22 mouse cellular contexts compared by ENCODE assay signal in the genomic region with DNA sequence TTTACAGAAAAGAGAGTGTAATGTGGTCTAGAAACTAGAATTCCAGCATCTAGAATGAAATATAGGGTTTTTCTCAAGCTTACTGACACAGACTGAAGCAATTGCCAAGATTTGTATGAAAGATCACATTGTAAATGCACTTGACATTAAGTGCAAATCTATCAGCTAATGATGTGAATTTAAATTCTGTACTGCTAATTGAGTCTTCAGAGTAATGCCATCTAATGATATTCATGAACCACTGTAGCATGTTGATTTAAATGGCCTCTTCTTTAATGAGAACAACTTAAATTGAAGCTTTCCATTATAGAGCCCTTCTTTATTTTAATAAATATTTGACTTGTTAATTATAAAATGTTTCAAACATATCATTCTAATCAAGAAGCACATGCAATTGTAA.
A peak's percentile ranks its signal among the peaks of the same experiment; 100 is the strongest.
DNase-seq lines count a peak whose midpoint lies in the region; ATAC-seq and TF ChIP-seq lines count a peak whose summit lies in the region.
"Had no signal": no experiment of that assay in that cellular context is flagged by ENCODE, and none has a peak within 500 bp of the region (broad histone marks: within the 10 kb centered on the region; RNA-seq: fewer than 3 reads in every experiment).

No protein-coding gene starts in this region.

- peak; percentile 72; the same call in 1 of the 2 replicates for ATAC-seq in forebrain, embryonic 13.5 days
- ATAC-seq in forebrain, postnatal 0 days: no peak
- peak; percentile 55; the same call in 1 of the 2 replicates for ATAC-seq in hindbrain, embryonic 14.5 days (ENCODE audit: low FRiP score)
- no peak for ATAC-seq in hindbrain, embryonic 16.5 days
- ATAC-seq in neural tube, embryonic 12.5 days (ENCODE audit: low FRiP score, low read depth): 0 out of 2 replicates have a peak, but pooled peaks have one; percentile 44
- no peak for ATAC-seq in neural tube, embryonic 15.5 days (ENCODE audit: low FRiP score)
- ATAC-seq: forebrain, embryonic 16.5 days; intestine, embryonic 15.5 days had no signal

- H3K9ac ChIP-seq in forebrain, embryonic 13.5 days: no peak overlapping the region
- no peak overlapping the region for H3K9ac ChIP-seq in forebrain, postnatal 0 days
- H3K9ac ChIP-seq in hindbrain, embryonic 14.5 days: no peak overlapping the region
- H3K9ac ChIP-seq in hindbrain, embryonic 16.5 days (ENCODE audit: low read depth, low read length): no peak overlapping the region
- H3K9ac ChIP-seq in neural tube, embryonic 12.5 days: no peak overlapping the region
- no peak overlapping the region for H3K9ac ChIP-seq in neural tube, embryonic 15.5 days (replicated peaks)
- H3K9ac ChIP-seq: embryonic facial prominence, embryonic 12.5 days; embryonic facial prominence, embryonic 15.5 days; hindbrain, embryonic 13.5 days; intestine, embryonic 15.5 days had no signal

- H3K27ac ChIP-seq in forebrain, embryonic 13.5 days: no peak overlapping the region
- no peak overlapping the region for H3K27ac ChIP-seq in forebrain, postnatal 0 days (ENCODE audit: low read depth, low read length)
- H3K27ac ChIP-seq in hindbrain, embryonic 14.5 days: no peak overlapping the region
- no peak overlapping the region for H3K27ac ChIP-seq in hindbrain, embryonic 16.5 days (ENCODE audit: low read depth, low read length)
- H3K27ac ChIP-seq in neural tube, embryonic 12.5 days: no peak overlapping the region
- no peak overlapping the region for H3K27ac ChIP-seq in neural tube, embryonic 15.5 days (replicated peaks)
- H3K27ac ChIP-seq: embryonic facial prominence, embryonic 12.5 days; embryonic facial prominence, embryonic 15.5 days; gastrocnemius, adult 2 months; hindbrain, embryonic 13.5 days; intestine, embryonic 15.5 days had no signal

- no peaks in the 10 kb centered on the region for H3K27me3 ChIP-seq in forebrain, embryonic 13.5 days
- H3K27me3 ChIP-seq in forebrain, postnatal 0 days (ENCODE audit: insufficient read depth, low read length): no peaks in the 10 kb centered on the region
- no peaks in the 10 kb centered on the region for H3K27me3 ChIP-seq in hindbrain, embryonic 14.5 days (ENCODE audit: control insufficient read depth, insufficient read depth, low read length)
- no peaks in the 10 kb centered on the region for H3K27me3 ChIP-seq in hindbrain, embryonic 16.5 days (replicated peaks; ENCODE audit: control insufficient read depth, insufficient read depth, low read length)
- H3K27me3 ChIP-seq in neural tube, embryonic 12.5 days (replicated peaks): no peaks in the 10 kb centered on the region
- no peaks in the 10 kb centered on the region for H3K27me3 ChIP-seq in neural tube, embryonic 15.5 days (replicated peaks)
- H3K27me3 ChIP-seq: embryonic facial prominence, embryonic 12.5 days; embryonic facial prominence, embryonic 15.5 days; hindbrain, embryonic 13.5 days; intestine, embryonic 15.5 days had no signal

- DNase-seq in forebrain, postnatal 0 days: no peak
- peak; percentile 26 for DNase-seq in hindbrain, embryonic 14.5 days (ENCODE audit: low spot score)
- DNase-seq: adrenal gland, postnatal 10 days; adrenal gland, postnatal 36 days; cerebellum, adult 11 months; cerebellum, adult 2 months; cerebellum, adult 9-11 months; cerebellum, postnatal 25 days; gastrocnemius, adult 2 months; gastrocnemius, postnatal 14 days; heart, adult 11 months; kidney, adult 11 months had no signal

- H3K4me3 ChIP-seq in forebrain, embryonic 13.5 days: no peak overlapping the region
- H3K4me3 ChIP-seq in forebrain, postnatal 0 days (ENCODE audit: low read depth, low read length): no peak overlapping the region
- H3K4me3 ChIP-seq in hindbrain, embryonic 14.5 days (replicated peaks; ENCODE audit: low read length): no peak overlapping the region
- no peak overlapping the region for H3K4me3 ChIP-seq in hindbrain, embryonic 16.5 days (ENCODE audit: low read length)
- H3K4me3 ChIP-seq in neural tube, embryonic 12.5 days: no peak overlapping the region
- no peak overlapping the region for H3K4me3 ChIP-seq in neural tube, embryonic 15.5 days (replicated peaks)
- H3K4me3 ChIP-seq: embryonic facial prominence, embryonic 12.5 days; embryonic facial prominence, embryonic 15.5 days; gastrocnemius, adult 2 months; hindbrain, embryonic 13.5 days; intestine, embryonic 15.5 days had no signal

- no peaks in the 10 kb centered on the region for H3K9me3 ChIP-seq in forebrain, embryonic 13.5 days (replicated peaks)
- no peaks in the 10 kb centered on the region for H3K9me3 ChIP-seq in forebrain, postnatal 0 days (ENCODE audit: low read length)
- H3K9me3 ChIP-seq in hindbrain, embryonic 14.5 days (ENCODE audit: control insufficient read depth, low read length): no peaks in the 10 kb centered on the region
- H3K9me3 ChIP-seq in hindbrain, embryonic 16.5 days (ENCODE audit: control insufficient read depth, low read length): no peaks in the 10 kb centered on the region
- no peaks in the 10 kb centered on the region for H3K9me3 ChIP-seq in neural tube, embryonic 12.5 days
- H3K9me3 ChIP-seq in neural tube, embryonic 15.5 days (replicated peaks): no peaks in the 10 kb centered on the region
- H3K9me3 ChIP-seq: embryonic facial prominence, embryonic 12.5 days; embryonic facial prominence, embryonic 15.5 days; hindbrain, embryonic 13.5 days; intestine, embryonic 15.5 days had no signal

- no peaks in the 10 kb centered on the region for H3K4me1 ChIP-seq in forebrain, embryonic 13.5 days
- no peaks in the 10 kb centered on the region for H3K4me1 ChIP-seq in forebrain, postnatal 0 days (ENCODE audit: insufficient read depth)
- H3K4me1 ChIP-seq in hindbrain, embryonic 14.5 days (replicated peaks; ENCODE audit: control insufficient read depth, insufficient read depth, low read length): no peaks in the 10 kb centered on the region
- H3K4me1 ChIP-seq in hindbrain, embryonic 16.5 days (ENCODE audit: control insufficient read depth, insufficient read depth, low read depth, low read length): no peaks in the 10 kb centered on the region
- H3K4me1 ChIP-seq in neural tube, embryonic 12.5 days: no peaks in the 10 kb centered on the region
- no peaks in the 10 kb centered on the region for H3K4me1 ChIP-seq in neural tube, embryonic 15.5 days
- H3K4me1 ChIP-seq: embryonic facial prominence, embryonic 12.5 days; embryonic facial prominence, embryonic 15.5 days; hindbrain, embryonic 13.5 days; intestine, embryonic 15.5 days had no signal

- H3K36me3 ChIP-seq in forebrain, embryonic 13.5 days (ENCODE audit: poor library complexity, severe bottlenecking): no peaks in the 10 kb centered on the region
- H3K36me3 ChIP-seq in forebrain, postnatal 0 days (ENCODE audit: insufficient read depth): no peaks in the 10 kb centered on the region
- H3K36me3 ChIP-seq in hindbrain, embryonic 14.5 days (replicated peaks; ENCODE audit: control insufficient read depth, insufficient read depth): no peaks in the 10 kb centered on the region
- H3K36me3 ChIP-seq in hindbrain, embryonic 16.5 days (ENCODE audit: control insufficient read depth, insufficient read depth, low read length): no peaks in the 10 kb centered on the region
- H3K36me3 ChIP-seq in neural tube, embryonic 12.5 days: no peaks in the 10 kb centered on the region
- H3K36me3 ChIP-seq in neural tube, embryonic 15.5 days: no peaks in the 10 kb centered on the region
- H3K36me3 ChIP-seq: embryonic facial prominence, embryonic 12.5 days; embryonic facial prominence, embryonic 15.5 days; hindbrain, embryonic 13.5 days; intestine, embryonic 15.5 days had no signal

- TF ChIP-seq CTCF in forebrain, postnatal 0 days (IDR thresholded peaks at IDR 0.05; ENCODE audit: low read depth): no peak

- no peak overlapping the region for H3K4me2 ChIP-seq in forebrain, embryonic 13.5 days
- H3K4me2 ChIP-seq in forebrain, postnatal 0 days (ENCODE audit: low read depth): no peak overlapping the region
- no peak overlapping the region for H3K4me2 ChIP-seq in hindbrain, embryonic 14.5 days (replicated peaks)
- no peak overlapping the region for H3K4me2 ChIP-seq in hindbrain, embryonic 16.5 days (ENCODE audit: low read length)
- no peak overlapping the region for H3K4me2 ChIP-seq in neural tube, embryonic 12.5 days (replicated peaks)
- no peak overlapping the region for H3K4me2 ChIP-seq in neural tube, embryonic 15.5 days
- H3K4me2 ChIP-seq: embryonic facial prominence, embryonic 12.5 days; embryonic facial prominence, embryonic 15.5 days; heart, embryonic 11.5 days; hindbrain, embryonic 13.5 days; intestine, embryonic 15.5 days had no signal

Comparison
In these comparisons a context has a peak if more than half of its experiments do, and no peak if none do; other contexts are left out.
1. ATAC-seq: peak in forebrain, embryonic 13.5 days (single experiment), hindbrain, embryonic 14.5 days (single experiment) and neural tube, embryonic 12.5 days (single experiment); none in forebrain, postnatal 0 days (single experiment), hindbrain, embryonic 16.5 days (single experiment) and neural tube, embryonic 15.5 days (single experiment).